Comparison of ENCODE assay signal across 9 mouse cellular contexts in the genomic region with DNA sequence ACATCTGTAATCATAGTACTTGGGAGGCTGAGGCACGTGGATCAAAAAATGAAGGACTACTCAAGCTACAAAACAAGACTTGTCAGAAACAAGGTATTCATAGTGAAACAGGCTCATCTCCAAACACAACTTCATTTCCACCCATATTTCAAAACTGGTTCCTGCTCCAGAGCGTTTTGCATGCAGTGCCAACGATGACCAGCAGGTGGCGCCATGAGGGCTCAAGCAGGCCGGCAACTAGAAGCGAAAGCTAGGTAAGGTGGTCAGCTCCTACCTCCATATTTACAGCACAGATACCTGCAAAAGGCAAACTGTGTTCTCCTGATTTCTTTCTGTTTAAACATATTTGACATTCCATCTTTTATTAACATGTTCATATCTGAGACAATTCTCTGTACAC. TPM values are rescaled to one million over a fixed set of nuclear protein-coding genes. Genes with fewer than 3 reads are reported as not detected.
A peak's percentile ranks its signal among the peaks of the same experiment; 100 is the strongest.
DNase-seq lines count a peak whose midpoint lies in the region; ATAC-seq and TF ChIP-seq lines count a peak whose summit lies in the region.
"Had no signal": no experiment of that assay in that cellular context is flagged by ENCODE, and none has a peak within 500 bp of the region (broad histone marks: within the 10 kb centered on the region; RNA-seq: fewer than 3 reads in every experiment).

No protein-coding gene starts in this region.

- no peak overlapping the region for H3K27ac ChIP-seq in layer of hippocampus, adult 2 months
- H3K27ac ChIP-seq: limb, embryonic 15.5 days had no signal

- DNase-seq in T-cell, adult 2 months (ENCODE audit: low spot score): peak; percentile 79
- DNase-seq in cerebellum, postnatal 4 days (ENCODE audit: low spot score in 2 of 2): peak; percentile 87 to 95
- DNase-seq in gastrocnemius, postnatal 25 days: peak; percentile 38
- peak; percentile 70 to 89 for DNase-seq in layer of hippocampus, adult 2 months (ENCODE audit: low spot score in 2 of 2)
- DNase-seq in lung, postnatal 25 days (ENCODE audit: low spot score): peak; percentile 84
- DNase-seq in right cerebral cortex, postnatal 36 days (ENCODE audit: low spot score in 2 of 2): peak; percentile 55 to 64
- peak; percentile 47 for DNase-seq in yolk sac, embryonic 10.5 days (ENCODE audit: low spot score)

- peak; percentile 61 for ATAC-seq in CD4-positive, CD25-positive, alpha-beta regulatory T cell, adult 4 months

- no peak overlapping the region for H3K4me3 ChIP-seq in layer of hippocampus, adult 2 months
- H3K4me3 ChIP-seq: limb, embryonic 15.5 days had no signal

- TF ChIP-seq CTCF in layer of hippocampus, adult 2 months (conservative IDR thresholded peaks at IDR 0.05): peak; percentile 99

RNA-seq across cellular contexts. Expression of a gene that starts 22.9 kb away (rescaled TPM):
- polyA plus RNA-seq in CD4-positive, CD25-positive, alpha-beta regulatory T cell, adult 4 months (2017; shearing (Covaris generic)): 10 to 100 TPM; 13.2 to 13.5 TPM
- total RNA-seq in gastrocnemius, postnatal 25 days (2021): 10 to 100 TPM; 29.4 to 29.9 TPM
- 10 to 100 TPM; 70.5 to 78.4 TPM for total RNA-seq in layer of hippocampus, adult 2 months (2021)

RNA-seq across cellular contexts. Expression of a gene that starts 48.4 kb away (rescaled TPM):
- polyA plus RNA-seq in CD4-positive, CD25-positive, alpha-beta regulatory T cell, adult 4 months (2017; shearing (Covaris generic)): not detected
- total RNA-seq in gastrocnemius, postnatal 25 days (2021): not detected
- total RNA-seq in layer of hippocampus, adult 2 months (2021): under 1 TPM in 1 of 2 experiments, not detected in 1; 0.51 TPM
- polyA plus RNA-seq: limb, embryonic 15.5 days had no signal

Comparison
In these comparisons a context has a peak if more than half of its experiments do, and no peak if none do; other contexts are left out.
1. DNase-seq: peak in every context shown above with its lines; median percentile 91 in cerebellum, postnatal 4 days; 84 in lung, postnatal 25 days; 80 in layer of hippocampus, adult 2 months; 79 in T-cell, adult 2 months; 60 in right cerebral cortex, postnatal 36 days; 47 in yolk sac, embryonic 10.5 days; 38 in gastrocnemius, postnatal 25 days.